Mouse (Mus musculus): ENCODE data around the gene Nsun6.

Gene Nsun6

DNA sequence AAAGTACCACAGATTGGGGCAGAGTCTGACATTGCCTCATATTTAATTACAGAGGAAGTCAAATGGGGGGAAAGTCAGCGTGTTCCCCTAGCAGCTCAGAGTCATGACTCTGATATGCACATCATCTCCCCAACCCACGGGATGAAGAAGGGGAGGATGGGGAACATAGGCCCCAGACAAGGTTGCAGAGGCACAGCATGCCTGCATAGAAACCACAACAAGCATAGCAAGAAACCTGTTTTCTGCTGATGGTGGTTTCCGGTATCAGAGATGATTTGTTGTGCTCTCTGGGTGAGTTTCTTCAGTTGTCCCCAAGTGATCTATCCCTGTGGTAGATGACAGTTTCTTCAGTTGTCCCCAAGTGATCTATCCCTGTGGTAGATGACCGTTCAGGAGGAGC lies 62.3 kb downstream of the Nsun6 start:
- no peak for DNase-seq (ENCODE audit: extremely low spot score)

DNA sequence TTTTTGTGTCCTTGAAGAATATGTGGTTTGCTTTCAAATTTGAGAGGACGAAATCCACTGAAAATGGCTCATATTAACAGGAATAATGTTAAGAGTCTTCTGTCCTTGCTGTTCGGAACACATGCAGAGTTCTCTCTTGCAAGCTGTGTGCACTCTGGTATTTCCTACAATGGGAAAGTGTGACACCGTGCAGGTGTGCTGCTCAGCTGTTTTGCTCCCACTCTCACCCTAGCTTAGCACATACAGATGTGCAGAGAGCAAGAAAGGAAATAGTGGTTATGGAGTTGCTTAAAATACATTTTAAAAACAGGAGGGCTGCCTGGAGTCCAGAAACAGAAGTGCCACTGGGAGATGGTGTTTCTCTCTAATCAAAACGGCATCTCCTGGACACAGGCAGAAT lies 65.5 kb downstream of the Nsun6 start:
- DNase-seq (ENCODE audit: extremely low spot score) = no peak

DNA sequence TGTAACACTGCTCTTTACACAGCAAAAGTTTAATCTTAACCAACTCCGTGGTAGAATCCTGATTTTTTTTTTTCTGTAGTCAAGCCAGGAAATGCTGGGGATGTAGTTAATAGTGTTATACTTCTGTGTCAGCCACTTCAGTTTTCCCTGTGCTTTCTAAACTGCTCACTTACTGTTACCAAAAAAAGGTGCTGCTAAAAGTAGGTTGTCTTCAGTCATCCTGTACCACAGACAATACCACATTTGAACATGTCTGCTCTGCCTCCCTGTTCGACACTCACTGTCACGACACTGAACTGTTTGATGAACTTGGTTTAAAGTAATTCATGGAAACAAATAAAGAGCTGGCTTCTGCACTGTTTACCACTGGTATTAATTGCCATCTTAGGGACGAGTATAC lies 66.4 kb downstream of the Nsun6 start:
- no peak for DNase-seq (ENCODE audit: extremely low spot score)

DNA sequence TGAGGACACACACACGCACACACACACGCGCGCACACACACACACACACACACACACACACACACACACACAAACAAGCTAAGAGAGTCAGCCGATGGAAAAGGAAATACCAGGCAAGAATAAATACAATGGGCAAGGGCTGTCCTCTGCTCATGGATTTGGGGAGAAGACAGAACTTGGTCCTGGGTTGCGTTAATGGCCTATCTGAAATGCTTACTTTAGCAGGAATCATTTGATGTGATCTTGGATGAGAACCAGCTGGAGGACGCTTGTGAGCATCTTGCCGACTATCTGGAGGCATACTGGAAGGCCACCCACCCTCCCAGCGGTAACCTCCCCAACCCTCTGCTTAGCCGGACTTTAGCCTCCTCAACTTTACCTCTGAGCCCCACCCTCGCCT lies 70.8 kb downstream of the Nsun6 start:
- no peak for DNase-seq (ENCODE audit: extremely low spot score)

DNA sequence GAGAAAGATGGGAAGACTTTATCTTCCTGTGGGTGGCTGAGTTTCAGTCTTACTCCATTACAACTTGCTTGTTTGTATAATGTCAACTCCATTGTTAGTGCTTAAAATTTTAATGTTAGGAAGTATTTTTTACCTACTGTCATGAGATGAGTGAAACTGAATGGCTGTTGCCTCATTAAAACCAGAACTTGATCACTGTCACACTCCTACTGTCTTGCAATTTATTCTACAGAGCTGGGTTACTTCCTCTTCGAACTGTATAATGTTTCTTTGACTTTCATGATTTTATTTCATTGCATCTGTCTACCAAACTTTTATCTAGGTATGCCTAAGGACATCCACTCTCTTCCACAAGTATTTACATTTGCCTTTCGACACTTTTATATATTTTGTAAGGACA lies 93.4 kb downstream of the Nsun6 start:
- no peak for DNase-seq (ENCODE audit: extremely low spot score)

DNA sequence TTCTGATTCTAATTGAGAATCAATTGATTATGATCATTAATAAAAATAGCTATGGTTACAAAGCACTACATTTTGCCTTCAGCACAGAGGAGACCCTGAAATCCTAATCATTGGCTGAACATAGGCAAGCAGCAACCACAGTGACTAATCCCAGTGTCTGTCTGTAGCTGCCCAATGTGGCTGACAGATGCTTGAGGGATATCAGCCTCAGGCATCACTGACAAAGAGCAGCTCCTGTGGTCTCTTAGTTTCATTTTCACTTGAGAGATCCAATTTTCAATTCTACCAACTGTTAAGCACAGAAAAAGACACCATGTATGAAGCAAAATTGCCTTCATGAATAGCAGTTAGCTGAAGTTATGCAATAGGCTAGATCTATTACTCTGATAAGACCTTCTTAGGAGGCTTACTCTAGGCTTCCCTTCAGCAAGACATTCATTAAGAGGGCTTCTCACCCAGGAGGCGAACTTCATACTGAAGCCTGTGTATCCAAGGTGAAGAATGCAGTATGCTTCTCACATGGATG lies 93.8 kb downstream of the Nsun6 start:
- DNase-seq (ENCODE audit: extremely low spot score) = no peak

DNA sequence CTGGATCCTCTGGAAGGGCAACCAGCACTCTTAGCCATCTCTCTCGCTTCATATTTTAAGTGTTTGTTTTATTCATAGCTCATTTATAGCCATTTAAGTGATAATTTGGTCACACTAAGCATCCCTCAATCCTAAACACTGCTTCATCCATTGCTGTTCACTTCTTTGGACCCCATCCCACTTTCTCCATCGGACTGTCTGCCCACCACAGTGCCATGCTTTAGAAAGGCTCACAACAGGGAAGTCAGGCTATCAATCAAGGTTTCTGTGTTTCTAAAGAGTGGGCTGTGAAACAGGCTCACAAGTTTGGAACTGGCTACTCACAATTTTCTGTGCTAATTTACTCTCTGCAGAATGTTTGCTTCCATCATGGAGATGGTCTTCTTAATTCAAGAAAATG lies 101.8 kb downstream of the Nsun6 start:
- no peak for DNase-seq (ENCODE audit: extremely low spot score)

All from embryo, embryonic 9.5 days (tissue).